Mouse (Mus musculus) right cerebral cortex, postnatal 10 days (tissue): Measurements from ENCODE around the gene Ccdc142.

ENCODE experiments used
- DNase-seq, 2 experiments: peaks; one replicate each; pipeline ENCODE4 v3.0.0; 2021; ENCODE audit warnings: low spot score in 2 of 2

Ccdc142 gene

GRCm38 (mm10) chr6:83101316-83101687 is at the start of gene Ccdc142, which contains the start of gene Gm42688:
Gene Ccdc142 (plus strand): TSS chr6:83101601.
Gene Gm42688 (plus strand): TSS chr6:83101617.
- DNase-seq: peak; percentile 92 to 95

GRCm38 (mm10) chr6:83053136-83053960 is 48.1 kb upstream of the Ccdc142 start:
- peak; percentile 71 to 72 for DNase-seq

DNA sequence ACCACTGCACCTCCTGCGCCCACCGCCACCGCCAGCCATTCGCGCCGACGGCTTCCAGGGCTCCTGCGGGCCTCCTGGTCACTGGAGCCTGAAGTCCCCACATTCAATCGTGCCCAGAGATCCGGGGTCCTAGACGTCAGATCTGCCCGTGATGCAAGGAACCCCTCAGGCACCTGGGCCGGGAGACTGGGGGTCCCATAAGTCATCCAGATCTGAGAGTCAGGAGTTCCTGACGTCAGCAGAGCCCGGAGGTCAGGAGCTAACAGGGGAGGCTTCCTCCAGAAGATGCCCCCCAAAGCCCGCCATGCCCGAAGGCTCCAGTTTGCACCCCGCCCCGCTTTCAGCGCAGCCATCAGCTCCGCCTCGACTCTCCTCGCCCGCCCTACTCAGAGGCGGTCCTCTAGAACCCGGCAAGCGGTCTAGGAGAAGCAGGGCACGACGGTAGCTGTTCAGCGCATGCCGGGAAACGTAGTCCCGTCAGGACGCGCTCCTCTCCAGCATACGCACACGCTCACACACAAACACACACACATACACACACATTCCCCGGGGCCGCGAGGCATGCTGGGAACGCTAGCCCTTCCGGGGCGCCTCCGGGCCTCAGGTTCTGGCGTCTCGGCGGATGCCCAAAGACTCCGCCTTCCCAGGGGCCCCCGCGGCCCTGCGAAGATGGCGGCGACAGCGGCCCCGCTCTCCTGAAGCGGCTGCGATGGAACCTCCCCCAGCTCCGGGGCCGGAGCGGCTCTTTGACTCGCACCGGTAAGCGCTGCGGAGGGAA is 47.1 kb upstream of the Ccdc142 start, which contains the start of gene Aup1:
TSS of gene Aup1 (plus strand) at position 448 of the 778 bp plus-strand sequence.
- peak; percentile 97 to 99 for DNase-seq

GRCm38 (mm10) chr6:83054871-83055431 is 46.5 kb upstream of the Ccdc142 start, which contains the start of gene Htra2:
Gene Htra2 (minus strand): TSS chr6:83055273.
- peak in 1 of 2 experiments; percentile 54 for DNase-seq

DNA sequence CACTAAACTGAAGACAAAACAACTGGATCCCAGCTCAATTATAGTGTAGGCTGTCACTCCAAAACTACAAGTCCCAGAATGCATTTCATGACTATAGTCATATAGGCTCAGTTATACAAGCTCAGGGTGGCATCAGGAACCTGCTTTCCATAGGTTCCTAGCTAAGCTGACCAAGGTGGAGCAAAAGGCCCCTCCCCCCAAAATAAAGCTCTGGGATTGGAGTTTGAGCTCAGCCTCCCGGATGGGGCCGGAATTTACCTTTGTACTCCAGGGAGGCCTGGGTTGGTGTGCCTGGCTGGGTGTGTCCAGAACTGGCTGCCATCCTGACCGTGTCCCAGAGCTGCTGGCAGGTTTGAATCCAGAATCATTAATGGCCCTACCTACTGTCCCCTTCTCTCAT is 43.6 kb upstream of the Ccdc142 start, which contains the start of gene Dqx1:
TSS of gene Dqx1 (plus strand) at position 55 of the 400 bp plus-strand sequence.
- no peak for DNase-seq

DNA sequence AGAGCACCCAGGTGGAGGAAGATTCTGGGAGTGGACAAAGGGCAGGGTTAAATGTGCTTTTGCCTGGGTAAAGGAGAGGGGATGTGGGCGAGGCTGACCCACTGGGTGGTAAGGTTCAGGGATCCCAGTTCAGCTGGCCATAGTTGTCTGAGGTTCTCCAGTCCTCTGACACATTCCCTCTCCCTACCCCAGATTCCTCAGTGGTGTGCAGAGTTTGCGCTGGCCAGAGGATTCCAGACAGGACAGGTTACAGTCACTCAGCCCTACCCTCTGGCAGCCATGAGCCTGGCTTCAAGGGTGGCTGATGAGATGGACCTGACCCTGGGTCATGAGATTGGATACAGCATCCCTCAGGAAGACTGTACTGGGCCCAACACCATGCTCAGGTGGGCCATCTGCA is 42.7 kb upstream of the Ccdc142 start:
- DNase-seq: no peak

DNA sequence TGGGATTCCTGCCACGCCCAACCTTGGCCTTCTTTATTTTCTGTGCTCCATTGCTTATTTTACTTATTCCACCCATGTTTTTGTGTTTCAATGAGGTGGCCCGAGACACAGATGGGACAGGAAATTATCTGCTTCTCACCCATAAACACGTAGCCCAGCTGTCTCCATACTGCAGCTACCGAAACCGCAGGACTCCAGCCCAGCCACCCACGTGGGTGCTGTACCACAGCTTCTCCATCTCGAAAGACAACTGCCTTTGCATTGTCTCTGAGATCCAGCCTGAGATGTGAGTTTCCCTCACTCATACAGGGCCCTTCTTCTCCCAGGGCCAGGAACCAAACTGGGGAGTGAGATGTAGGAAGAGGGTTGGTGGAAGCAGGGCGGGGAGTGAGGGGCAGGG is 35.4 kb upstream of the Ccdc142 start:
- no peak for DNase-seq

DNA sequence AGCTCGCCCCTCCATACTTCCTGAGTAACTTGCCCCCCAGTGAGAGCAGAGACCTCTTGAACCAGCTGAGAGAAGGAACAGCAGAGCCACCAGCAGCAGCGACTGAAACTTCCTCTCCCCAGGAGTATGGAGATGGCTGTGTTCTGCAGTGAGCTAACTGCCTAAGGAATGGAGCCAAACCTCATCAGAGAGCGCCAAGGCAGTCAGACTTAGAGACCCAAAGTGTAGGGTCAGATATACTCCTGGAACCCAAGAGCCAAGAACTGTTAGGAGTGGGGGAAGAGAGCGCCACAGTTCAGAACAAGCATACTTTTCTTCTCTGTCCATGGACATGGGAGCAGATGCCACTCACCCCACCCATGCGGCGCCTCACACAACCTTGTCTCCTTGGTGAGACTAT is 35.0 kb upstream of the Ccdc142 start:
- DNase-seq: no peak

GRCm38 (mm10) chr6:83068221-83068620 is 33.2 kb upstream of the Ccdc142 start:
- DNase-seq: no peak

DNA sequence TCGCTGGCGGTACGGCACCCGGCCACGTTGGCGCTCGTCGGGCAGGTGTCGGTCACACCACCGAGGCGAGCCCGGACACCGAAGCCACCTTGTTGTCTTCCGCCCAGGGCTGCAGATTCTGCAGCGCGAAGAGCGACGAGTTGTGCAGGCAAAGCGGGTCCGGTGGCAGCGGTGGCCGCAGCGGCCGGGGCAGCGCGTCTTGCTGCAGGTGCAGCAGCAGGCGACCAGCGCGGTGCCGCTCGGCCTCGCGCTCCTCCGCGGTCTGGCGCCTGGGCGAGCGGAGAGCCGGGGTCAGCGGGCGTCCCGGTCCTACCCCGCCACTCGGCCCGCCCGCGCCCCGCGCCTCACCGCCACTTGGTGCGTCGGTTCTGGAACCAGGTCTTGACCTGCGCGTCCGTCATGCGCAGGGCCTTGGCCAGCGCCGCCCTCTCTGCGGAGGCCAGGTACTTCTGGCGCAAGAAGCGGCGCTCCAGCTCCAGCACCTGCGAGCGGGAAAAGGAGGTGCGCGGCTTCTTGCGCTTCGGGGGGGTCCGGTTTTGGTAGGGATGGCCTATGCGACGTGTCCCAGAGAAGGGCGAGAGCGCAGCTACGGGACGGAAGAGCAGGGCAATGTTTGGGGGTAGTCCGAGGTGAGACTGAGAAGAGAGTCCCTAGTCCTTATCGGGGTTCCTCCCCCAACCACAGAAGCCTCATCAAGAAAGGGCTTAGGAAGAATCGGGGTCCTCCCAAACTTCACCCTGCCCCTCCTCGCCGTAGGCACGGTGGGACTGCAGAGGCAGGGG is 32.5 kb upstream of the Ccdc142 start:
- no peak for DNase-seq

- no peak for DNase-seq
Observed at GRCm38 (mm10) chr6:83069488-83070246, 31.7 kb upstream of the Ccdc142 start.

- DNase-seq: no peak
Observed at GRCm38 (mm10) chr6:83070247-83070310, 31.3 kb upstream of the Ccdc142 start, which contains the start of gene Tlx2. Gene Tlx2 (minus strand): TSS chr6:83070293.

GRCm38 (mm10) chr6:83070311-83071219 is 30.8 kb upstream of the Ccdc142 start:
- no peak for DNase-seq

GRCm38 (mm10) chr6:83071220-83071619 is 30.2 kb upstream of the Ccdc142 start:
- DNase-seq: no peak

GRCm38 (mm10) chr6:83074979-83075378 is 26.4 kb upstream of the Ccdc142 start:
- DNase-seq: no peak

DNA sequence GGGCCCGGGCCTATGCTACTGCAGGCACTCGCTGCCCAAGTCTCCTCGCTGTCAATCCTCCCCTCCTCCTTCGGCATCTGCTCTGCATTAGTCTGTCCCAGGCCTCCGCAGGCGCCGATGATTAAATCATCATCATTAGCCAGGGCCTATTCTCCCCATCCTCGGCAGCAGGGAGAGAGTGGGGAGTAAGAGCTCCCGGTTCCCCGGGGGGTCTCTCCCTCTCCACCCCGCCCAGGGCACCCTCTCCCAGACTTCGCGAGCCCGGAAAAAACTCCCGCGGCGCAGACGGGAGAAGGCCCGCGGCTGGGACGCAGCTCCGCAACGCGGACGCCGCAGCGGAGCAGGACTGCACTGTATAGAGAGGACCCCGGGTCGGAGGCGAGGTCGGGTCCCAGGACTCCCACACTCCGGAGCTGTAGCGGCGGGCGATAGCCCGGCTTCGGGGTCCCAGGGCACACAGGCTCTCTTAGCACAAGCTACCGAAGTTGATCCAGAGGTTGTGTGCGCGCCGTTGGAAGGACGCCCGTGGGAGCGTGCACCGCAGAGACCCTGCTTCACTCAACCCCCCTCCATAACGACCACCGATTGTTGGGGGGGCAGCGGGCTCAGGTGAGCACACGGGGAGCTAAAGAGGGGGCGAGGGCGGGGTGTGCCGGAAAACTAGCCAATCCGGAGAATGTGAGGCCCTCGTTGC is 23.6 kb upstream of the Ccdc142 start, which contains the start of gene Pcgf1:
TSS of gene Pcgf1 (plus strand) at position 240 of the 694 bp plus-strand sequence.
- no peak for DNase-seq

DNA sequence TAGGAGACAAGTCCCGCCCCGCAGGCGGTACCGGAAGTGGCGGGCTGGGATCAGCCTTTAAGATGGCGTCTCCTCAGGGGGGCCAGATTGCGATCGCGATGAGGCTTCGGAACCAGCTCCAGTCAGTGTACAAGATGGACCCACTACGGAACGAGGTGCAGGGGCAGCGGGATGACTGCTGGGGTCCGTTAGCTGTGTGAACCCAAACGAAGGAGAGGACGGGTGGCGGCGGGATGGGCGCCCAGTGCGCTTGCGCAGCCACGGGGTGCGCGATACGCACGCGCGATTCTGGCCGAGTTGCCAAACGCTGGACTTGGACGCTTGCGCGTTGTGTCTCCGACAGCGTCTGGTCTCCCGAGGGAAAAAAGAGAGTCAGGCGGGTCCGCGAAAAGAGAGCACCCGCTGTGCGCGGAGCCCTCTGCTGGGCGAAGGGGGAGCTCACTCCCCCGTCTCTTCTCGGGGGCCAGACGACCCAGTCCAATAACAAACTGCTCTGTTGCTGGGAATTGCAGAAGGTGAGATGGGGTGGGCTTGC is 23.0 kb upstream of the Ccdc142 start:
- peak; percentile 98 to 100 for DNase-seq

DNA sequence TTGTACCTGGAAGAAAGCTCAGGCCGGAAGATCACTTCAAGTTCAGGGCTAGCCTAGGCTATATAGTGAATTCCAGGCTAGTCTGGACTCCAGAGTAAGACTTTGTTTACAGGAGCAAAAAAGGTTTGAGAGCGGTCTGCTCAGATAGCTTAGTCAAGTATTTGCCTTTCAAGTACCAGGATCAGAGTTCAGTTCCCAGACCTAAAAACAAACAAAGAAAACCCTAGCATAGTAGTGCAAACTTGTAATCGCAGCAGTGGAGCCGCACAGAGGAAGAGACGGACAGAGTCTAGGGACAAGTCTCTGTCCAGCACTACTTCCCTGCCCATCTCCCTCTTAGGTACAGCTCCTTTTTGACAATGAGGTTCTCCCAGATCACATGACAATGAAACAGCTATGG is 21.2 kb upstream of the Ccdc142 start:
- no peak for DNase-seq

DNA sequence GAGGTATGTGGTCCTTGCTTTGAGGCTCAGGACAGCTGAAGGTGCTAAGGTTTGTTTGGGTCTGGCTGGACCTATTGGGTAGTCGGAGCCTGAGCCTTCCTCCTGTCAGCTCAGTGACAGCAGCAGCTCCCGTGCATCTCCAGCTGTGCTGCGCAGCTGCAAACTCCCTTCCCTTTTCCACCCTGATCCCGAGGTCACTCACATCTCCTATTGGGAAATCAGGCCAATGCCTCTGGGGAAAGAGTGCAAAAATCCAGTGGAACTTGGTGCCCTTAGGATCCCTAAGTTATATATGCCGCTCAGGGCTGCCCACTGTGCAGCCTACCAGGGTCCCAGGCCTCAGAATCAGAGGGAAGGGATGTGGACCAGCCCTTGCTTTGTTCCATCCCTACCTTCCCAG is 17.9 kb upstream of the Ccdc142 start:
- no peak for DNase-seq
